Mouse (Mus musculus): ENCODE data around the gene Mia. TPM values are rescaled to one million over a fixed set of nuclear protein-coding genes. Genes with fewer than 3 reads are reported as not detected.

Gene Mia
- polyA plus RNA-seq, 1 experiment from 2014 or later: not detected

- DNase-seq (ENCODE audit: low read depth, low spot score) (no peak), ATAC-seq (no peak)
- ChIA-PET CTCF (interaction anchor here (0.6 to 1.2 kb wide), 5 partner anchors 10 to 30 kb away, joined by 3 read pairs; no protein-coding TSS in a partner anchor), POLR2A (interaction anchor here (1.1 kb wide), 1 partner anchor 65 kb away, joined by 4 read pairs; the partner anchor contains the start of gene Itpkc)
- TF ChIP-seq CTCF (IDR thresholded peaks at IDR 0.05): no peak
- no peaks in the 10 kb centered on the region for H3K27me3 ChIP-seq
- in situ Hi-C loops (cut with MboI; ENCODE audit: low pct_unique_long_range_greater_than_20kb): no loop called here
Measured at GRCm38 (mm10) chr7:27162780-27163449, 18.0 kb downstream of the Mia start.

GRCm38 (mm10) chr7:27161744-27162143 is 19.2 kb downstream of the Mia start:
- ChIA-PET POLR2A (no interaction called here), CTCF (interaction anchor here (1.2 to 2.4 kb wide), 2 partner anchors 17 to 29 kb away, joined by 3 to 11 read pairs; partner anchors contain the start of gene Rab4b)
- ATAC-seq (peak; percentile 66), DNase-seq (ENCODE audit: low read depth, low spot score) (no peak)
- in situ Hi-C loops (cut with MboI; ENCODE audit: low pct_unique_long_range_greater_than_20kb): no loop called here
- TF ChIP-seq CTCF (IDR thresholded peaks at IDR 0.05): no peak
- no peaks in the 10 kb centered on the region for H3K27me3 ChIP-seq

GRCm38 (mm10) chr7:27160921-27161320 is 20.0 kb downstream of the Mia start:
- TF ChIP-seq CTCF (IDR thresholded peaks at IDR 0.05): no peak
- H3K27me3 ChIP-seq: no peaks in the 10 kb centered on the region
- ChIA-PET POLR2A (interaction anchor here (1.2 kb wide), 1 partner anchor 22 kb away, joined by 4 read pairs; no protein-coding TSS in a partner anchor), CTCF (interaction anchor here (1.0 to 2.4 kb wide), 7 partner anchors 13 to 111 kb away, joined by 3 to 11 read pairs (median 3); partner anchors contain the start of genes Coq8b and Rab4b)
- DNase-seq (ENCODE audit: low read depth, low spot score) (no peak), ATAC-seq (no peak)
- in situ Hi-C loops (cut with MboI; ENCODE audit: low pct_unique_long_range_greater_than_20kb): no loop called here

GRCm38 (mm10) chr7:27159882-27160281 is 21.1 kb downstream of the Mia start:
- CTCF ChIA-PET: interaction anchor here (0.7 to 2.4 kb wide), 11 partner anchors 9 to 123 kb away, joined by 3 to 11 read pairs (median 3); partner anchors contain the start of genes Coq8b and Rab4b
- ATAC-seq (peak; percentile 67), DNase-seq (ENCODE audit: low read depth, low spot score) (no peak)
- TF ChIP-seq CTCF (IDR thresholded peaks at IDR 0.05): no peak
- in situ Hi-C loops (cut with MboI; ENCODE audit: low pct_unique_long_range_greater_than_20kb): no loop called here
- POLR2A ChIA-PET: interaction anchor here (0.7 to 0.8 kb wide), 2 partner anchors 20 to 29 kb away, joined by 3 read pairs; no protein-coding TSS in a partner anchor
- H3K27me3 ChIP-seq: no peaks in the 10 kb centered on the region

- ChIA-PET CTCF (interaction anchor here (1.3 kb wide), 3 partner anchors 10 to 26 kb away, joined by 3 to 4 read pairs (median 3); no protein-coding TSS in a partner anchor), POLR2A (interaction anchor here (0.8 kb wide), 1 partner anchor 9 kb away, joined by 5 read pairs; no protein-coding TSS in a partner anchor)
- in situ Hi-C loops (cut with MboI; ENCODE audit: low pct_unique_long_range_greater_than_20kb): no loop called here
- H3K27me3 ChIP-seq: no peaks in the 10 kb centered on the region
- ATAC-seq: no peak
- no peak for TF ChIP-seq CTCF (IDR thresholded peaks at IDR 0.05)
- no peak for DNase-seq (ENCODE audit: low read depth, low spot score)
Measured at GRCm38 (mm10) chr7:27159256-27159655, 21.7 kb downstream of the Mia start.

- DNase-seq (ENCODE audit: low read depth, low spot score) (no peak), ATAC-seq (no peak)
- no peak for TF ChIP-seq CTCF (IDR thresholded peaks at IDR 0.05)
- POLR2A ChIA-PET: no interaction called here
- in situ Hi-C loops (cut with MboI; ENCODE audit: low pct_unique_long_range_greater_than_20kb): no loop called here
- CTCF ChIA-PET: no interaction called here
- no peaks in the 10 kb centered on the region for H3K27me3 ChIP-seq
Measured at GRCm38 (mm10) chr7:27158171-27158570, 22.8 kb downstream of the Mia start.

- in situ Hi-C loops (cut with MboI; ENCODE audit: low pct_unique_long_range_greater_than_20kb): no loop called here
- POLR2A ChIA-PET: no interaction called here
- TF ChIP-seq CTCF (IDR thresholded peaks at IDR 0.05): no peak
- no peak for ATAC-seq
- DNase-seq (ENCODE audit: low read depth, low spot score): no peak
- no peaks in the 10 kb centered on the region for H3K27me3 ChIP-seq
- CTCF ChIA-PET: interaction anchor here (1.1 kb wide), 1 partner anchor 23 kb away, joined by 3 read pairs; the partner anchor contains the start of gene Rab4b
Measured at GRCm38 (mm10) chr7:27156005-27156404, 25.0 kb downstream of the Mia start.

GRCm38 (mm10) chr7:27153205-27153764 is 27.7 kb downstream of the Mia start, which contains the start of gene Cyp2t4:
Gene Cyp2t4, plus strand, starts transcription at chr7:27153714.
- DNase-seq (ENCODE audit: low read depth, low spot score): no peak
- no peak for ATAC-seq
- CTCF ChIA-PET: no interaction called here
- TF ChIP-seq CTCF (IDR thresholded peaks at IDR 0.05): no peak
- POLR2A ChIA-PET: no interaction called here
- in situ Hi-C loops (cut with MboI; ENCODE audit: low pct_unique_long_range_greater_than_20kb): no loop called here
- no peaks in the 10 kb centered on the region for H3K27me3 ChIP-seq

- no peak for ATAC-seq
- CTCF ChIA-PET: no interaction called here
- H3K27me3 ChIP-seq: peaks cover 9% of the 10 kb centered on the region
- TF ChIP-seq CTCF (IDR thresholded peaks at IDR 0.05): no peak
- POLR2A ChIA-PET: no interaction called here
- in situ Hi-C loops (cut with MboI; ENCODE audit: low pct_unique_long_range_greater_than_20kb): no loop called here
- DNase-seq (ENCODE audit: low read depth, low spot score): no peak
Measured at GRCm38 (mm10) chr7:27136410-27136996, 44.5 kb downstream of the Mia start.

GRCm38 (mm10) chr7:27133757-27134156 is 47.2 kb downstream of the Mia start:
- in situ Hi-C loops (cut with MboI; ENCODE audit: low pct_unique_long_range_greater_than_20kb): no loop called here
- ChIA-PET POLR2A (no interaction called here), CTCF (interaction anchor here (1.3 kb wide), 1 partner anchor 29 kb away, joined by 3 read pairs; no protein-coding TSS in a partner anchor)
- DNase-seq (ENCODE audit: low read depth, low spot score): no peak
- ATAC-seq: no peak
- no peak for TF ChIP-seq CTCF (IDR thresholded peaks at IDR 0.05)
- peaks cover 9% of the 10 kb centered on the region for H3K27me3 ChIP-seq
